Mouse (Mus musculus): ENCODE measurements around the gene Asxl2.

GRCm38 (mm10) chr12:3424179-3424578 lies 2.5 kb upstream of the Asxl2 start:
- TF ChIP-seq CTCF (IDR thresholded peaks at IDR 0.05; ENCODE audit: low read depth, low read length) (no peak), POLR2A (IDR thresholded peaks at IDR 0.05; ENCODE audit: borderline replicate concordance, low read depth, low read length) (no peak)
